ENCODE assay signal across 7 mouse cellular contexts in the genomic region with DNA sequence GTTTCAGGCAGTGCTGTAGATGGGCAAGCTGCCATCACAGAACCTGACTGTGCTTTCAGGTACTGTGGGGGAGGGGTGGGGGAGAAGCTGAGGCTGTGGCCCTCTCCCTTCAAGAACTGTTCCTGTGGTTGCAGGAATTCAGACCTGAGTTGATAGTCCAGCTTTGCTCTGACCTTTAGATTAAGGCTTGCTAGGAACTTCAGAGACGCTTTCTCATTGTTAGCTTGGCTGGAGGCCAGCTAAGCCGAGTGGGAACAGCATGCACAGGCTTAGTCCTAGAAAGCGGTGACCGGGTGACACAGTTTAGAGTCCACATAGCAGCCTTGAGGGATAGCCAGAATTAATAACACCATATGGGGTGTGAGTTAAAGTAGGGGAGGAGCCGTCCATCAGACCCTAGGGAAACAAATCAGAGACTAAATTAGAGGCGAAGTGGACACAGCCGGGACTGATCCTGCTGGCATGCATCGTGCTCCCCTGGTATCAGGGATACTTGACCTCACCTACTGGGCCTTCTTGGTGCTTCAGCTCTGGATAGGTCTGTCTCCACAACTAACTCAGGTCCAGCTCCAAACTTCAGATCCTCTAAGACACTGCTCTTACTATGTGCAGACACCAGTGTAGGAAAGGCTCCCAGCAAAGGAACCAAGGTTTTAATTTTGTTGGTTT.
DNase-seq lines count a peak whose midpoint lies in the region; TF ChIP-seq lines count a peak whose summit lies in the region.

No protein-coding gene starts in this region.

- no peak for TF ChIP-seq EP300 in heart, adult 2 months (IDR thresholded peaks at IDR 0.05; ENCODE audit: insufficient read depth, low read depth, low read length)

- no peaks in the 10 kb centered on the region for H3K79me2 ChIP-seq in heart, adult 2 months (replicated peaks; ENCODE audit: control insufficient read depth, insufficient read depth, low read length)

- no peak for TF ChIP-seq CTCF in heart, adult 2 months (IDR thresholded peaks at IDR 0.05)

- H3K36me3 ChIP-seq in heart, adult 2 months (ENCODE audit: control insufficient read depth, insufficient read depth, low read length) = no peaks in the 10 kb centered on the region
- H3K36me3 ChIP-seq in midbrain, embryonic 10.5 days = no peaks in the 10 kb centered on the region

- no peaks in the 10 kb centered on the region for H3K27me3 ChIP-seq in heart, adult 2 months (ENCODE audit: control insufficient read depth, insufficient read depth, low read length)
- H3K27me3 ChIP-seq in midbrain, embryonic 10.5 days (ENCODE audit: low read depth, poor library complexity, severe bottlenecking) = no peaks in the 10 kb centered on the region

- intact Hi-C loops in heart, adult 2 months (cut with DNase I) = loop anchor here (10.0 kb wide), 1 partner anchor 248 kb away; no protein-coding TSS in a partner anchor

- DNase-seq in MN1 (ENCODE audit: low spot score) = peak; percentile 10
- peak; percentile 77 for DNase-seq in adrenal gland, postnatal 10 days
- peak; percentile 41 for DNase-seq in heart, adult 2 months
- peak; percentile 35 to 68 for DNase-seq in kidney, adult 8-10 months
- DNase-seq in midbrain, embryonic 10.5 days (ENCODE audit: low spot score) = peak; percentile 11
- DNase-seq in yolk sac, embryonic 10.5 days (ENCODE audit: low spot score) = peak; percentile 67
- no peak for DNase-seq in layer of hippocampus, adult 9-10 months (ENCODE audit: low spot score)

- H3K4me3 ChIP-seq in heart, adult 2 months = 0 out of 2 replicates have a peak overlapping the region, but pooled peaks have one; percentile 5
- H3K4me3 ChIP-seq in midbrain, embryonic 10.5 days = no peak overlapping the region

- no peak overlapping the region for H3K9ac ChIP-seq in heart, adult 2 months (ENCODE audit: low read depth, low read length)

- peaks cover 2% of the 10 kb centered on the region; the same call in 1 of the 2 replicates for H3K4me1 ChIP-seq in heart, adult 2 months (ENCODE audit: control insufficient read depth, insufficient read depth, low read length)
- no peaks in the 10 kb centered on the region for H3K4me1 ChIP-seq in midbrain, embryonic 10.5 days

- 3% methylated on average over 8 of the region's 8 CpGs for WGBS in heart, adult 2 months
- WGBS in midbrain, embryonic 10.5 days = 65% methylated on average over 8 of the region's 8 CpGs

- no peaks in the 10 kb centered on the region for H3K9me3 ChIP-seq in midbrain, embryonic 10.5 days (replicated peaks)

- no peak overlapping the region for H3K27ac ChIP-seq in heart, adult 2 months
- H3K27ac ChIP-seq in midbrain, embryonic 10.5 days (replicated peaks) = no peak overlapping the region

- no peak for TF ChIP-seq POLR2A in heart, adult 2 months (IDR thresholded peaks at IDR 0.05; ENCODE audit: insufficient read depth, low read depth, low read length)
